Mouse (Mus musculus) naive thymus-derived CD4-positive, alpha-beta T cell, adult 2 months (primary cell): ENCODE results near the gene Efs.

Experiments used
- DNase-seq: peaks from one replicate; pipeline ENCODE4 v3.0.0-alpha.2; 2011; ENCODE audit warnings: low read depth

Efs gene

DNA sequence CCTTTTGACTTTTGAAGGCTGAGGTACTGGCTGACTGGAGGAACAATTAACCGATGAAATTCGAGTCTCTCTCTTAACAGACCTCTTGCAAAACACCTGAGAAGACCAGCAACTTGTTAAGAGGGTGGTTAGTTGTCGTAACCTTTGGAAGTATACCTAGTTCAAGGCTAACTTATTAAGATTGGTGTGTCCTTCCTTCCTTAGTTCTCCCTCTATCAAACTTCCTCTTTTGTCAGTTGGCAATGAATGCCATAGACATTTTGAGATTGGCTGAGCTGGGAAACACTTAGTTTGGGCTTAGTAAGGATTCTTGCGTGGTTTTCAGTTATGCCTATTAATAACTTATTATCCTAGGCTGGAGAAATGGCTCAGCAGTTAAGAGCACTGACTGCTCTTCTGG is 57.9 kb downstream of the Efs start:
- DNase-seq, result no peak

DNA sequence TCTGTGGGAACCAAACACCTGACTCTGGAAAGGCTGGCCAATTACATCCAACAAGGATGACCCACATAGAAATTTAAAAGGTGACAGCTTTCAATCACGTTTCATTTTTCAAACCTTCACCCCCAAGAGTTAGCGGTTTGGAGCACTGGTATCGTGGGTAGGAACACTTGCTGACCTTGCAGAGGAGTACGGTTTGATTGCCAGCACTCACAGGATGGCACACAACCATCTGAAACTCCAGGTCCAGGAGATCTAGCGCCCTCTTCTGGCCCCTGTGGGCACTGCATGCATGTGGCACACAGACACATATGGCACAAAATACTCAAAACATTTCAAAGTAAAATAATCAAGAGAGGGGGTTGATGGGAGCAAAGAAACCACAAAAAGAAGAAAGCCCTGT is 59.0 kb downstream of the Efs start:
- peak; percentile 74 for DNase-seq
